Mouse (Mus musculus): ENCODE data around the gene Cd300ld3.

The Cd300ld3 gene

GRCm38 (mm10) chr11:115048259-115048658 lies at the start of gene Cd300ld3:
Gene Cd300ld3 (minus strand): TSS chr11:115048409.
- DNase-seq (ENCODE audit: low spot score in 2 of 2), result no peak

- DNase-seq (ENCODE audit: low spot score in 2 of 2), result no peak
These were observed 43.9 kb upstream of the Cd300ld3 start for GRCm38 (mm10) chr11:115092140-115092539.

GRCm38 (mm10) chr11:115091362-115091901 lies 43.2 kb upstream of the Cd300ld3 start, which contains the start of gene Rab37:
Gene Rab37 (plus strand): TSS chr11:115091431.
- peak in 1 of 2 experiments; percentile 6 for DNase-seq (ENCODE audit: low spot score in 2 of 2)

- no peak for DNase-seq (ENCODE audit: low spot score in 2 of 2)
These were observed 41.6 kb upstream of the Cd300ld3 start for GRCm38 (mm10) chr11:115089853-115090252.

GRCm38 (mm10) chr11:115086213-115086612 lies 38.0 kb upstream of the Cd300ld3 start:
- no peak for DNase-seq (ENCODE audit: low spot score in 2 of 2)

GRCm38 (mm10) chr11:115085064-115085463 lies 36.9 kb upstream of the Cd300ld3 start:
- DNase-seq (ENCODE audit: low spot score in 2 of 2), result no peak

GRCm38 (mm10) chr11:115084595-115084994 lies 36.4 kb upstream of the Cd300ld3 start:
- DNase-seq (ENCODE audit: low spot score in 2 of 2), result no peak

GRCm38 (mm10) chr11:115083376-115084139 lies 35.3 kb upstream of the Cd300ld3 start:
- DNase-seq (ENCODE audit: low spot score in 2 of 2), result peak; percentile 33 to 64

- DNase-seq (ENCODE audit: low spot score in 2 of 2), result no peak
These were observed 34.0 kb upstream of the Cd300ld3 start for GRCm38 (mm10) chr11:115082196-115082595.

- DNase-seq (ENCODE audit: low spot score in 2 of 2), result no peak
These were observed 33.2 kb upstream of the Cd300ld3 start for GRCm38 (mm10) chr11:115081373-115081772.

GRCm38 (mm10) chr11:115080886-115081285 lies 32.7 kb upstream of the Cd300ld3 start:
- peak; percentile 32 to 41 for DNase-seq (ENCODE audit: low spot score in 2 of 2)

GRCm38 (mm10) chr11:115078680-115079079 lies 30.5 kb upstream of the Cd300ld3 start:
- no peak for DNase-seq (ENCODE audit: low spot score in 2 of 2)

- DNase-seq (ENCODE audit: low spot score in 2 of 2), result no peak
These were observed 29.2 kb upstream of the Cd300ld3 start for GRCm38 (mm10) chr11:115077436-115077835.

- DNase-seq (ENCODE audit: low spot score in 2 of 2), result no peak
These were observed 27.6 kb upstream of the Cd300ld3 start for GRCm38 (mm10) chr11:115075859-115076258.

- no peak for DNase-seq (ENCODE audit: low spot score in 2 of 2)
These were observed 27.2 kb upstream of the Cd300ld3 start for GRCm38 (mm10) chr11:115075407-115075806.

GRCm38 (mm10) chr11:115073002-115073401 lies 24.8 kb upstream of the Cd300ld3 start:
- DNase-seq (ENCODE audit: low spot score in 2 of 2), result no peak

- peak; percentile 10 to 62 for DNase-seq (ENCODE audit: low spot score in 2 of 2)
These were observed 23.6 kb upstream of the Cd300ld3 start for GRCm38 (mm10) chr11:115071631-115072294.

- no peak for DNase-seq (ENCODE audit: low spot score in 2 of 2)
These were observed 22.9 kb upstream of the Cd300ld3 start for GRCm38 (mm10) chr11:115071015-115071551.

- no peak for DNase-seq (ENCODE audit: low spot score in 2 of 2)
These were observed 18.6 kb upstream of the Cd300ld3 start for GRCm38 (mm10) chr11:115066768-115067167.

- DNase-seq (ENCODE audit: low spot score in 2 of 2), result no peak
These were observed 13.9 kb upstream of the Cd300ld3 start, which contains the start of gene Cd300e for GRCm38 (mm10) chr11:115062077-115062476. Gene Cd300e (minus strand): TSS chr11:115062177.

GRCm38 (mm10) chr11:115059797-115060196 lies 11.6 kb upstream of the Cd300ld3 start:
- no peak for DNase-seq (ENCODE audit: low spot score in 2 of 2)

GRCm38 (mm10) chr11:115058701-115059100 lies 10.5 kb upstream of the Cd300ld3 start:
- no peak for DNase-seq (ENCODE audit: low spot score in 2 of 2)
